Mouse (Mus musculus): ENCODE measurements around the gene Nek7. TPM values are rescaled to one million over a fixed set of nuclear protein-coding genes. Genes with fewer than 3 reads are reported as not detected.

Nek7 gene
- polyA plus RNA-seq, 1 experiment from 2014 or later = 35.9 TPM

DNA sequence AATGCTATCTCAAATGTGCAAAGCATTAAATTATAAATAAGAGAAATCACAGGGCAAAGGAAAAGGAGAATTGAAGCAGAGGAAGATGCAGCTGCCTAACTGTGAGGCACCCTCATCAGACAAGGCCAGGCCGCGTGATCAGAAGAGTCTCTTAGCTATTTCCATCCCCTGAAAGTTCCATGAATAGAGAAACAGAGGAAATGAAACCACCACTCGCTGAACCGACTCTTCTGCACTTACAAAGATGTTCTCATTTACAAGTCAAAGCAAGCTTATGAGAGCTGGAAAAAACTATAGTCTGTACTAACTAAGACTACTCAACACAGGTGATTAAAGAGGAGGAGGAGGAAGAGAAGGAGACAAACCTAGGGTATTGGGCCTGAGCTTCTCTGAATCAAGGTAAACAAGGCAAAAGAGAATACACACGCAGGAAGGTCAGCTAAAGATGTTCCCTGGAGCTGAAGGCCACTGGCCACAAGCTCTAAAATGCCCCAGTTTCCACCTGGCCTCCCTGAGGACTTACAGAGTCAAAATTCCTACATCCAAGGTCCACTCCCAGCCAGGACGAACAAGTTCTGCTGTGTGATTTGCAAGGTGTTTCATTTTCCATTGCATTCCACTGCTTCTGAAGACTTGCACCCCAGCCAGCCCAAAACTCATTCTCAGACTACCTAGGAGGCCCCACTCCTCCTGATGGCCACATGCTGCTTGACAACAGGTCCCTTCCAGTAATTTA lies 5.2 kb downstream of the Nek7 start:
- no peaks in the 10 kb centered on the region for H3K27me3 ChIP-seq (ENCODE audit: control insufficient read depth, insufficient read depth, low read depth, low read length)
- H3K4me1 ChIP-seq (replicated peaks; ENCODE audit: control insufficient read depth, insufficient read depth, low read length) = peaks cover 2% of the 10 kb centered on the region; the same call in 1 of the 2 replicates
- H3K9ac ChIP-seq (ENCODE audit: low read length) = no peak overlapping the region
- H3K4me3 ChIP-seq (ENCODE audit: low read length) = no peak overlapping the region
- no peaks in the 10 kb centered on the region for H3K9me3 ChIP-seq (ENCODE audit: control insufficient read depth, low read length)
- ATAC-seq (ENCODE audit: low read depth) = no peak
- H3K4me2 ChIP-seq (ENCODE audit: low read depth, low read length) = no peak overlapping the region
- no peaks in the 10 kb centered on the region for H3K36me3 ChIP-seq (ENCODE audit: control insufficient read depth, insufficient read depth, low read length)
- 73% methylated on average over 6 of the region's 6 CpGs for WGBS
- no peak overlapping the region for H3K27ac ChIP-seq (ENCODE audit: low read length)

DNA sequence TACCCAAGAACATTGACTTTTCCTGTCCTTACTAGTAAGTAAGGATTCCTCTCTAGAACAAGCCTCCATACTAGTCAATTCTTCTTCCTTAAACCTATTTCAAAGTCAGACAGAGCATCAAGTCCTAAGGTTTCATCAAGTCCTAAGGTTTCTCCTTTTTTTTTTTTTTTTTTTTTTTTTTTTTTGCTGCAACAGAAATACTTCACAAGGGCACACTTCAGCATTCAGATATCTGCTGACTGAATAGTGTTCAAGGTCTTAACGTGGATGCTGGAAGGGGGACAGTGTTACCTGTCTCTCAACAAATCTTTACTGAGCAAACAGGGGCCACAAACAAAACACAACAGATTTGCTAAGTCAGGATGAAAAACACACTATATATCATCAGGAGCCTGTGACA lies 7.8 kb downstream of the Nek7 start:
- Histone ChIP-seq H3K4me1 (replicated peaks; ENCODE audit: control insufficient read depth, insufficient read depth, low read length) (peaks cover under 1% of the 10 kb centered on the region; the same call in 1 of the 2 replicates), H3K9me3 (ENCODE audit: control insufficient read depth, low read length) (no peaks in the 10 kb centered on the region), H3K27me3 (ENCODE audit: control insufficient read depth, insufficient read depth, low read depth, low read length) (no peaks in the 10 kb centered on the region), H3K4me3 (ENCODE audit: low read length) (no peak overlapping the region), H3K9ac (ENCODE audit: low read length) (no peak overlapping the region), H3K27ac (ENCODE audit: low read length) (no peak overlapping the region), H3K36me3 (ENCODE audit: control insufficient read depth, insufficient read depth, low read length) (no peaks in the 10 kb centered on the region), H3K4me2 (ENCODE audit: low read depth, low read length) (no peak overlapping the region)
- ATAC-seq (ENCODE audit: low read depth) = no peak
- 74% methylated on average over 1 of the region's 1 CpGs for WGBS

DNA sequence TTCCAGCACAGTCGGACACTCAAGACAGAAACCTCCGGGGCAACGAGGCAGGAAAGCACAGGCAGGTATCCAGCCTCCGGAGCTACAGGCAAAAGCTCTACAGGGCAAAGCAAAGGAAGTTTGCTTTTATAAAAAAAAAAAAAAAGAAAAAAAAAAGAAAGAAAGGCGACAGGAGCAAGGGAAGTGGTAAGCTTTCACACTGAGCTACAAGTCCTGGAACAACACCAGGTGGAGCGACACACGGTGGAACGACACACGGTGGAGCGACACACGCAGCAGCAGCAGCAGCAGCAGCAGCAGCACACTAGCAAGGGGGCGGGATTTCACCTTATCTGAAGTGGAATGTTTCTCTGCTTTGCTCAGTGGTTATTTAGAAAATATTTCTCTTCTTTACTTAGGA lies 10.8 kb downstream of the Nek7 start:
- Histone ChIP-seq H3K27me3 (ENCODE audit: control insufficient read depth, insufficient read depth, low read depth, low read length) (no peaks in the 10 kb centered on the region), H3K27ac (ENCODE audit: low read length) (no peak overlapping the region), H3K4me3 (ENCODE audit: low read length) (no peak overlapping the region), H3K36me3 (ENCODE audit: control insufficient read depth, insufficient read depth, low read length) (no peaks in the 10 kb centered on the region), H3K9me3 (ENCODE audit: control insufficient read depth, low read length) (no peaks in the 10 kb centered on the region), H3K9ac (ENCODE audit: low read length) (no peak overlapping the region), H3K4me1 (replicated peaks; ENCODE audit: control insufficient read depth, insufficient read depth, low read length) (no peaks in the 10 kb centered on the region), H3K4me2 (ENCODE audit: low read depth, low read length) (peak overlapping the region; percentile 35; the same call in 1 of the 2 replicates)
- WGBS = 59% methylated on average over 12 of the region's 12 CpGs
- peak; percentile 34; the same call in 1 of the 2 replicates for ATAC-seq (ENCODE audit: low read depth)

- no peaks in the 10 kb centered on the region for H3K27me3 ChIP-seq (ENCODE audit: control insufficient read depth, insufficient read depth, low read depth, low read length)
- no peak overlapping the region for H3K9ac ChIP-seq (ENCODE audit: low read length)
- H3K4me3 ChIP-seq (ENCODE audit: low read length) = no peak overlapping the region
- H3K9me3 ChIP-seq (ENCODE audit: control insufficient read depth, low read length) = no peaks in the 10 kb centered on the region
- no peaks in the 10 kb centered on the region for H3K36me3 ChIP-seq (ENCODE audit: control insufficient read depth, insufficient read depth, low read length)
- no peak for ATAC-seq (ENCODE audit: low read depth)
- H3K4me1 ChIP-seq (replicated peaks; ENCODE audit: control insufficient read depth, insufficient read depth, low read length) = no peaks in the 10 kb centered on the region
- 92% methylated on average over 7 of the region's 7 CpGs for WGBS
- H3K27ac ChIP-seq (ENCODE audit: low read length) = no peak overlapping the region
- H3K4me2 ChIP-seq (ENCODE audit: low read depth, low read length) = no peak overlapping the region
Measured at GRCm38 (mm10) chr1:138608336-138608735, 11.6 kb downstream of the Nek7 start.

DNA sequence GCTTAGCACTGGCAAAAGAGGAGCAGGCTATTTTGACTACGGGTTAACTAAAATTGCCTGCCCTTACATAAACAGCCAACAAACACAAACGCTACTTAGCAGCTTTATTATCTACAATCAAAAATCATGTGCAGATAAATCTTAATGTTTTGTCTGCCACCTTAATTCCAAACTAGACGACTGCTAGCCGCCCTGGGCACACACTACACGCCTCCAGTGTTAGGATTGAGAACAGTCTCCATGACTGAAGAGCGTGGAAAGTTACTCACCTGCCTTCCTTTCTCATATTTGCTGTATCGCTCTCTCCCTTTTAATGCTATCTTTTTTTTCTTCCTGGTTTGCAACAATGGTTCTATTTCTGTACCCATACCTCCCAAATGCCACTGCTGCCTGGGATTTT lies 12.1 kb downstream of the Nek7 start:
- Histone ChIP-seq H3K9me3 (ENCODE audit: control insufficient read depth, low read length) (no peaks in the 10 kb centered on the region), H3K9ac (ENCODE audit: low read length) (no peak overlapping the region), H3K36me3 (ENCODE audit: control insufficient read depth, insufficient read depth, low read length) (no peaks in the 10 kb centered on the region), H3K27me3 (ENCODE audit: control insufficient read depth, insufficient read depth, low read depth, low read length) (no peaks in the 10 kb centered on the region), H3K4me2 (ENCODE audit: low read depth, low read length) (no peak overlapping the region), H3K4me3 (ENCODE audit: low read length) (no peak overlapping the region), H3K27ac (ENCODE audit: low read length) (no peak overlapping the region), H3K4me1 (replicated peaks; ENCODE audit: control insufficient read depth, insufficient read depth, low read length) (no peaks in the 10 kb centered on the region)
- no peak for ATAC-seq (ENCODE audit: low read depth)
- 84% methylated on average over 7 of the region's 7 CpGs for WGBS

DNA sequence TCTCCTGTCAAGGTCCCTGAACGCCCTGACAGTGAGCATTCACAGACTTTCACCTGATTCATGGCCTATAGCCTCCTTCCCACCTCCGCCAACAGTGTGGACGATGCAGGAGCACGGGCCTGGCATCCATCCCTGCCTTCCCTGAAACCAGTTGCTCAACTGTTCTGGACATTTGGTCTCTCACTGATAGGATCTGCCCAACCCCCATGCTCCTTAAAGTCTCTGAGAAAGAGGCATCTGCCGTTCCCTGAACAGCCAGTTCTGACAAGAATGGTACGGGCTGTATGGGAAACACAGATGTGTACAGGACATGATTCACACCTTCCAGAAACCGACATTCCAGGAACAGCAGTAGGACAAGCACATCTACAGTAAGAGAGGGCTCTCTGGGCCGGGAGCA lies 13.2 kb downstream of the Nek7 start:
- no peak overlapping the region for H3K4me3 ChIP-seq (ENCODE audit: low read length)
- no peaks in the 10 kb centered on the region for H3K36me3 ChIP-seq (ENCODE audit: control insufficient read depth, insufficient read depth, low read length)
- 66% methylated on average over 8 of the region's 8 CpGs for WGBS
- no peak overlapping the region for H3K9ac ChIP-seq (ENCODE audit: low read length)
- ATAC-seq (ENCODE audit: low read depth) = no peak
- H3K27me3 ChIP-seq (ENCODE audit: control insufficient read depth, insufficient read depth, low read depth, low read length) = no peaks in the 10 kb centered on the region
- H3K4me1 ChIP-seq (replicated peaks; ENCODE audit: control insufficient read depth, insufficient read depth, low read length) = no peaks in the 10 kb centered on the region
- H3K27ac ChIP-seq (ENCODE audit: low read length) = no peak overlapping the region
- no peaks in the 10 kb centered on the region for H3K9me3 ChIP-seq (ENCODE audit: control insufficient read depth, low read length)
- no peak overlapping the region for H3K4me2 ChIP-seq (ENCODE audit: low read depth, low read length)

GRCm38 (mm10) chr1:138604736-138605135 lies 15.2 kb downstream of the Nek7 start:
- Histone ChIP-seq H3K27me3 (ENCODE audit: control insufficient read depth, insufficient read depth, low read depth, low read length) (no peaks in the 10 kb centered on the region), H3K4me3 (ENCODE audit: low read length) (no peak overlapping the region), H3K36me3 (ENCODE audit: control insufficient read depth, insufficient read depth, low read length) (no peaks in the 10 kb centered on the region), H3K27ac (ENCODE audit: low read length) (no peak overlapping the region), H3K4me1 (replicated peaks; ENCODE audit: control insufficient read depth, insufficient read depth, low read length) (no peaks in the 10 kb centered on the region), H3K9ac (ENCODE audit: low read length) (no peak overlapping the region), H3K9me3 (ENCODE audit: control insufficient read depth, low read length) (no peaks in the 10 kb centered on the region), H3K4me2 (ENCODE audit: low read depth, low read length) (no peak overlapping the region)
- no peak for ATAC-seq (ENCODE audit: low read depth)
- 78% methylated on average over 2 of the region's 2 CpGs for WGBS

GRCm38 (mm10) chr1:138603974-138604373 lies 16.0 kb downstream of the Nek7 start:
- ATAC-seq (ENCODE audit: low read depth) = no peak

DNA sequence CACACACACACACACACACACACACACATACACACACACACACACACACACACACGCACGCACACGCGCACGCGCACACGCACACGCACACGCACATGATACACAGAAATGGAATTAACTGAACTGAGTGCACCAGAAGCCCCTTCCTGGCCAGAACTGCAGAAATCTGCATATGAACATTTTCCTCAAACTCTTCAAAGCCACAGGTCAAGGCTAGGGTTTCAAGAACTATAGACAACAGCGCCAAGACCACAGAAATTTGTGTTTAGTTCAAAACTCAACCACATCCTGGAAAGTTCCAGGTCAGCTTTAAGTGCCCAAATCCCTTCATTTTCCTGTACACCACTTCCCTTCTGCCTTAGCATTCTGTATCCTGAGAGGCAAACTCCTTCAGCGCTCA lies 21.9 kb downstream of the Nek7 start:
- H3K4me3 ChIP-seq (ENCODE audit: low read length) = no peak overlapping the region
- H3K9me3 ChIP-seq (ENCODE audit: control insufficient read depth, low read length) = no peaks in the 10 kb centered on the region
- H3K36me3 ChIP-seq (ENCODE audit: control insufficient read depth, insufficient read depth, low read length) = no peaks in the 10 kb centered on the region
- H3K27me3 ChIP-seq (ENCODE audit: control insufficient read depth, insufficient read depth, low read depth, low read length) = no peaks in the 10 kb centered on the region
- H3K4me1 ChIP-seq (replicated peaks; ENCODE audit: control insufficient read depth, insufficient read depth, low read length) = no peaks in the 10 kb centered on the region
- no peak for ATAC-seq (ENCODE audit: low read depth)
- H3K9ac ChIP-seq (ENCODE audit: low read length) = no peak overlapping the region
- no peak overlapping the region for H3K27ac ChIP-seq (ENCODE audit: low read length)
- 85% methylated on average over 11 of the region's 11 CpGs for WGBS
- no peak overlapping the region for H3K4me2 ChIP-seq (ENCODE audit: low read depth, low read length)

More at GRCm38 (mm10) chr1:138603974-138604373, 16.0 kb downstream of the Nek7 start:
- Histone ChIP-seq H3K4me2 (ENCODE audit: low read depth, low read length) (no peak overlapping the region), H3K4me1 (replicated peaks; ENCODE audit: control insufficient read depth, insufficient read depth, low read length) (no peaks in the 10 kb centered on the region), H3K27me3 (ENCODE audit: control insufficient read depth, insufficient read depth, low read depth, low read length) (no peaks in the 10 kb centered on the region), H3K36me3 (ENCODE audit: control insufficient read depth, insufficient read depth, low read length) (no peaks in the 10 kb centered on the region), H3K27ac (ENCODE audit: low read length) (no peak overlapping the region), H3K9ac (ENCODE audit: low read length) (no peak overlapping the region), H3K4me3 (ENCODE audit: low read length) (no peak overlapping the region), H3K9me3 (ENCODE audit: control insufficient read depth, low read length) (no peaks in the 10 kb centered on the region)
- 94% methylated on average over 4 of the region's 4 CpGs for WGBS
